Mouse (Mus musculus): ENCODE data around the gene Tcerg1l. TPM values are rescaled to one million over a fixed set of nuclear protein-coding genes. Genes with fewer than 3 reads are reported as not detected.

The Tcerg1l gene
- total and polyA plus RNA-seq, 3 experiments = 0.13 to 0.81 (median 0.40) TPM

DNA sequence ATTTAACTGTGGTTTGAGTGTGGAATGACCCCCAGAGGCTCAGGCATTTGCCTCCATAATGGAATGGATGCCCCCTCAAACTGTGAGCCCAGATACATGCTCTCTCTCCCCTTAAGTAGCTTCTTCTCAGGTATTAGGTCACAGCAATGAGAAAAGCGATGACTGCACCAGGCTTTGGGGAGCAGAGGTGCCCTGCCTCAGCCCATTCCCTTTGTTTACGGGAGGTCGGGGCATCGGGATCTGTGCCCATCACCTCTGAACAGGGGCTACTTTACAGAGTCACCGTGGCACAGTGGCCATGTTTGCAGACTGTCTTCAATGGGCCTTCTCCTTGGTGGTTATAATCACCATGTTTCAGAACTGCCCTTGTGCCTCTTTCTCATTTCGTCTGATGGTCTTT is 7.6 kb downstream of the Tcerg1l start:
- H3K27me3 ChIP-seq (replicated peaks) = no peaks in the 10 kb centered on the region
- DNase-seq (ENCODE audit: extremely low read depth) = no peak
- H3K4me3 ChIP-seq (replicated peaks in 1 of 3; ENCODE audit: low read depth in 2 of 3, low read length in 2 of 3, poor library complexity in 1 of 3) = no peak overlapping the region
- H3K9me3 ChIP-seq (replicated peaks; ENCODE audit: low read length) = no peaks in the 10 kb centered on the region
- in situ Hi-C loops (cut with MboI; ENCODE audit: low pct_ligation_motif_present, low pct_unique_long_range_greater_than_20kb, low sequenced_read_pairs) (no loop called here), dilution Hi-C loops (cut with MboI; ENCODE audit: extremely low pct_ligation_motif_present, extremely low pct_unique_long_range_greater_than_20kb, low sequenced_read_pairs) (no loop called here)
- H3K27ac ChIP-seq (ENCODE audit: insufficient read depth, low read depth) = no peak overlapping the region
- H3K9ac ChIP-seq (ENCODE audit: insufficient read depth, low read depth) = no peak overlapping the region
- no peaks in the 10 kb centered on the region for H3K79me2 ChIP-seq (replicated peaks; ENCODE audit: control insufficient read depth, extremely low read depth, insufficient read depth, poor library complexity, severe bottlenecking)
- H3K4me1 ChIP-seq (ENCODE audit: control insufficient read depth in 1 of 2, insufficient read depth in 2 of 2) = peaks cover 12 to 46% of the 10 kb centered on the region in 2 experiments
- no peak overlapping the region for H3K4me2 ChIP-seq (ENCODE audit: insufficient read depth, low read depth, poor library complexity, severe bottlenecking)
- TF ChIP-seq HCFC1 (IDR thresholded peaks at IDR 0.05; ENCODE audit: low read depth, low read length) = no peak
- TF ChIP-seq RAD21 (IDR thresholded peaks at IDR 0.05; ENCODE audit: low read depth, low read length) = no peak
- TF ChIP-seq PAX5 (IDR thresholded peaks at IDR 0.05; ENCODE audit: low read length) = no peak
- no peak for TF ChIP-seq UBTF (IDR thresholded peaks at IDR 0.05; ENCODE audit: low read depth, low read length)
- no peak for TF ChIP-seq TCF12 (IDR thresholded peaks at IDR 0.05; ENCODE audit: low read depth, low read length)
- TF ChIP-seq POLR2A (IDR thresholded peaks at IDR 0.05; ENCODE audit: low read depth, low read length) = no peak
- no peak for TF ChIP-seq ETS1 (conservative IDR thresholded peaks at IDR 0.05; ENCODE audit: low read depth, low read length)
- no peak for TF ChIP-seq MAFK (IDR thresholded peaks at IDR 0.05; ENCODE audit: insufficient replicate concordance, low read length)
- no peak for TF ChIP-seq EP300 (IDR thresholded peaks at IDR 0.05; ENCODE audit: low read length)
- no peak for TF ChIP-seq POLR2AphosphoS2 (IDR thresholded peaks at IDR 0.05; ENCODE audit: low read depth, low read length)
- TF ChIP-seq ELF1 (IDR thresholded peaks at IDR 0.05; ENCODE audit: low read depth, low read length) = no peak
- no peak for TF ChIP-seq ZMIZ1 (IDR thresholded peaks at IDR 0.05; ENCODE audit: low read depth, low read length)
- TF ChIP-seq SMC3 (IDR thresholded peaks at IDR 0.05; ENCODE audit: low read depth, low read length) = no peak
- TF ChIP-seq JUN (IDR thresholded peaks at IDR 0.05; ENCODE audit: insufficient read depth, low read depth, low read length) = no peak
- no peak for TF ChIP-seq NRF1 (IDR thresholded peaks at IDR 0.05; ENCODE audit: low read depth, low read length)
- no peak for TF ChIP-seq MEF2A (IDR thresholded peaks at IDR 0.05; ENCODE audit: borderline replicate concordance, low read depth, low read length)
- TF ChIP-seq TBP (conservative IDR thresholded peaks at IDR 0.05; ENCODE audit: low read depth, low read length) = no peak
- H3K36me3 ChIP-seq (replicated peaks in 1 of 2; ENCODE audit: control insufficient read depth in 1 of 2, insufficient read depth in 1 of 2, low read length in 1 of 2) = no peaks in the 10 kb centered on the region

DNA sequence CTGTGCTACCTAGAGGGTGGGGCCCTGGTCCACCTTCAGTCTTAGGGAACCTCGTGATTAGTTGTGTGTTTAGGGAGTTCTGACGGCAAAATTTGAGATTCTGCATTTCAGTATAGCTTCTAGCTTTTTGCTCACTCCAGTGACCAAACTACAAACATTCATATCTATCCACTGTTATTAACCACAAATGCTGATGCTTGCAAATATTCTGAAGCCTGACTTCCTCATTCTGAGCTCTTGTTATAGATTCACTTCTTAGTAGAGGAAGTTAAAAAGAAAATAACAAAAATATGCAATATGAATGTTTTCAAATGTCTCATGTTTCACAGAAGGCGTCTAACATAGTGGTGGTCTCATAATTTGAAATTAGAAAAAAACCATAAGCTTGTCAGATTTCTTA is 8.5 kb downstream of the Tcerg1l start:
- in situ Hi-C loops (cut with MboI; ENCODE audit: low pct_ligation_motif_present, low pct_unique_long_range_greater_than_20kb, low sequenced_read_pairs) (no loop called here), dilution Hi-C loops (cut with MboI; ENCODE audit: extremely low pct_ligation_motif_present, extremely low pct_unique_long_range_greater_than_20kb, low sequenced_read_pairs) (no loop called here)
- H3K4me3 ChIP-seq (replicated peaks in 1 of 3; ENCODE audit: low read depth in 2 of 3, low read length in 2 of 3, poor library complexity in 1 of 3) = no peak overlapping the region
- H3K36me3 ChIP-seq (replicated peaks in 1 of 2; ENCODE audit: control insufficient read depth in 1 of 2, insufficient read depth in 1 of 2, low read length in 1 of 2) = no peaks in the 10 kb centered on the region
- H3K27me3 ChIP-seq (replicated peaks) = no peaks in the 10 kb centered on the region
- TF ChIP-seq NRF1 (IDR thresholded peaks at IDR 0.05; ENCODE audit: low read depth, low read length) (no peak), MAFK (IDR thresholded peaks at IDR 0.05; ENCODE audit: insufficient replicate concordance, low read length) (peak; percentile 82; the same call in 1 of the 2 replicates), MXI1 (IDR thresholded peaks at IDR 0.05; ENCODE audit: low read depth, low read length) (no peak), RCOR1 (conservative IDR thresholded peaks at IDR 0.05; ENCODE audit: low read depth, low read length) (no peak), TCF12 (IDR thresholded peaks at IDR 0.05; ENCODE audit: low read depth, low read length) (no peak), EP300 (IDR thresholded peaks at IDR 0.05; ENCODE audit: low read length) (0 out of 2 replicates have a peak, but pooled peaks have one; percentile 21), USF2 (conservative IDR thresholded peaks at IDR 0.05; ENCODE audit: low read depth, low read length) (no peak), ETS1 (conservative IDR thresholded peaks at IDR 0.05; ENCODE audit: low read depth, low read length) (no peak), IRF4 (IDR thresholded peaks at IDR 0.05; ENCODE audit: low read depth, low read length) (0 out of 2 replicates have a peak, but pooled peaks have one; percentile 10), CTCF (conservative IDR thresholded peaks at IDR 0.05 in 1 of 2, IDR thresholded peaks at IDR 0.05 in 1 of 2; ENCODE audit: low read depth in 2 of 2, low read length in 2 of 2) (no peak), ZKSCAN1 (IDR thresholded peaks at IDR 0.05; ENCODE audit: borderline replicate concordance, low read depth, low read length) (no peak), USF1 (IDR thresholded peaks at IDR 0.05; ENCODE audit: low read depth, low read length) (no peak)
- no peak overlapping the region for H3K4me2 ChIP-seq (ENCODE audit: insufficient read depth, low read depth, poor library complexity, severe bottlenecking)
- no peak overlapping the region for H3K27ac ChIP-seq (ENCODE audit: insufficient read depth, low read depth)
- no peaks in the 10 kb centered on the region for H3K79me2 ChIP-seq (replicated peaks; ENCODE audit: control insufficient read depth, extremely low read depth, insufficient read depth, poor library complexity, severe bottlenecking)
- peaks cover 12 to 53% of the 10 kb centered on the region in 2 experiments for H3K4me1 ChIP-seq (ENCODE audit: control insufficient read depth in 1 of 2, insufficient read depth in 2 of 2)
- H3K9me3 ChIP-seq (replicated peaks; ENCODE audit: low read length) = no peaks in the 10 kb centered on the region
- peak; percentile 64 for DNase-seq (ENCODE audit: extremely low read depth)
- no peak overlapping the region for H3K9ac ChIP-seq (ENCODE audit: insufficient read depth, low read depth)

Measured in CH12.LX (cell line).